Mouse (Mus musculus) hindbrain, embryonic 12.5 days (tissue): ENCODE results near the gene S100pbp. TPM values are rescaled to one million over a fixed set of nuclear protein-coding genes. Genes with fewer than 3 reads are reported as not detected.

Source experiments
- ATAC-seq: fragments of 200-750 bp; cut with Nextera tagmentation; 2 replicates; pipeline ENCODE4 v1.8.0; 2017; ENCODE audit warnings: moderate TSS enrichment; ENCODE audit not compliant: low FRiP score
- H3K27ac ChIP-seq: fragments of 300-500 bp; sonication (generic); 2 replicates; pipeline ENCODE4 v1.5.1; 2016; ENCODE audit warnings: mild to moderate bottlenecking
- H3K27me3 ChIP-seq: fragments of 300-500 bp; sonication (generic); 2 replicates; pipeline ENCODE4 v1.6.1; 2016; ENCODE audit warnings: mild to moderate bottlenecking
- H3K36me3 ChIP-seq: fragments of 300-500 bp; sonication (generic); 2 replicates; pipeline ENCODE4 v1.6.1; 2016; ENCODE audit warnings: mild to moderate bottlenecking
- H3K4me1 ChIP-seq: fragments of 300-500 bp; sonication (generic); 2 replicates; pipeline ENCODE4 v1.6.1; 2016
- H3K4me2 ChIP-seq: fragments of 300-500 bp; sonication (generic); replicated peaks from 2 replicates; pipeline ENCODE4 v1.6.1; 2016; ENCODE audit warnings: mild to moderate bottlenecking
- H3K4me3 ChIP-seq: fragments of 300-500 bp; sonication (generic); 2 replicates; pipeline ENCODE4 v1.5.1; 2016; ENCODE audit warnings: mild to moderate bottlenecking
- H3K9ac ChIP-seq: fragments of 300-500 bp; sonication (generic); 2 replicates; pipeline ENCODE4 v1.6.1; 2016; ENCODE audit warnings: mild to moderate bottlenecking, moderate library complexity
- H3K9me3 ChIP-seq: fragments of 300-500 bp; sonication (generic); replicated peaks from 2 replicates; pipeline ENCODE4 v1.6.1; 2016; ENCODE audit warnings: mild to moderate bottlenecking
- WGBS: fragments of 180-500 bp; shearing (Covaris S2); methylation state at CpG from one replicate; pipeline ENCODE4 v1.1.7; 2016; 5-methylcytosine and 5-hydroxymethylcytosine counted together
- polyA plus RNA-seq: library from polyadenylated mRNA; unstranded; fragments of >200 nt; fragmentation: Nextera tagmentation; extraction: Ambion mirVana; gene quantifications from 2 replicates; pipeline ENCODE4 v1.2.1, GENCODE M21; 2016

Gene S100pbp
- polyA plus RNA-seq, 1 experiment from 2014 or later = 23.2 TPM

- H3K4me2 ChIP-seq = no peak overlapping the region
- no peak overlapping the region for H3K27ac ChIP-seq
- no peak overlapping the region for H3K9ac ChIP-seq
- H3K4me1 ChIP-seq = peaks cover 46% of the 10 kb centered on the region
- ATAC-seq = no peak
- H3K9me3 ChIP-seq = no peaks in the 10 kb centered on the region
- peaks cover 34% of the 10 kb centered on the region for H3K27me3 ChIP-seq
- no peak overlapping the region for H3K4me3 ChIP-seq
- H3K36me3 ChIP-seq = no peaks in the 10 kb centered on the region
- 95% methylated on average over 8 of the region's 8 CpGs for WGBS
These were observed 72.8 kb downstream of the S100pbp start for GRCm38 (mm10) chr4:129116703-129117102.

- WGBS = 28% methylated on average over 28 of the region's 28 CpGs
- Histone ChIP-seq H3K4me1 (peaks cover 34% of the 10 kb centered on the region), H3K4me2 (0 out of 2 replicates have a peak overlapping the region, but pooled peaks have one; percentile 4), H3K9me3 (no peaks in the 10 kb centered on the region), H3K9ac (no peak overlapping the region; the same call in 1 of the 2 replicates), H3K27me3 (peaks cover 6% of the 10 kb centered on the region), H3K4me3 (no peak overlapping the region), H3K36me3 (no peaks in the 10 kb centered on the region), H3K27ac (peak overlapping the region; percentile 57; the same call in 1 of the 2 replicates)
- ATAC-seq = peak; percentile 90
These were observed 76.2 kb downstream of the S100pbp start for GRCm38 (mm10) chr4:129113083-129113988.

DNA sequence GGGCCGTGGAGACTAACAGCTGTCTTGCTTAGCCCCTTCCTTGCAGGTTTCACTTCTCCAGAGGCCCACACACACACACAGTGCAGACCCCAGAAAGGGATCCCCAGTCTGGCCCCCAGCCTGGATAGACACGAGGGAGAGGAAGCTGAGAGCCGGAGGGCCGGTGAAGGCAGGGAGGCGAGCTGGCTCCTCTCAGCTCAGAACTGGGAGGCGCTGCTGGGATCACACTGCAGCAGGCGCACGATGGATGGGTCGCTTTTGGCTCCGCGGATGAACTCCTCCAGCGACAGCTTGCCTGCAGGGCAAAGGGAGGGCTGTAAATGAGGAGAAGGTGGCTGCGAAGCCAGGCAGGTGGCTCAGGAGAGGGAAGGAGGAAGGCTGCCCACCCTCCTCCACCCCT is 77.3 kb downstream of the S100pbp start:
- Histone ChIP-seq H3K4me1 (peaks cover 34% of the 10 kb centered on the region), H3K36me3 (no peaks in the 10 kb centered on the region), H3K9ac (0 out of 2 replicates have a peak overlapping the region, but pooled peaks have one; percentile 1), H3K27ac (0 out of 2 replicates have a peak overlapping the region, but pooled peaks have one; percentile 12), H3K4me3 (no peak overlapping the region), H3K4me2 (no peak overlapping the region; the same call in 1 of the 2 replicates), H3K9me3 (no peaks in the 10 kb centered on the region), H3K27me3 (peaks cover 14% of the 10 kb centered on the region)
- WGBS = 62% methylated on average over 12 of the region's 13 CpGs
- ATAC-seq = no peak

DNA sequence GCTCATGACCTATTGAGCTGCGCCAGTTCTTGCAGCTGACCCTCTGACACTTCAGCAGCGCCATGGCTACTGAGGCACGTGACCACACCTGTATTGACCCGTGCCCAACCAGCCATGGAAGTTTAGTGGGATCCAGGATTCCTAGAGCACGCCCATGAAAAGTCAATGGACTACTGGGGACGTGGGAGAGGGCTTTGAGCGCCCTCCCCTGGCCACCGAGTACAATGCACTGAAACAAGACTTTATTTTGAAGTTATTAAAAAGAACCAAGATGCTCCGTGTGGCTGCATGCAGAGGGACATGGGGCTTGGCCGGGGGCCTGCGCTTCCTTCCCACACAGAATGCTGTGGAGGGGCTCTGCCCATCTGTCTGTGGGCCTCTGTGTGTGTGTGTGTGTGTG is 78.2 kb downstream of the S100pbp start:
- whole genome bisulfite sequencing = 60% methylated on average over 11 of the region's 11 CpGs
- H3K4me2 ChIP-seq = no peak overlapping the region

GRCm38 (mm10) chr4:129110804-129111203 is 78.7 kb downstream of the S100pbp start:
- no peaks in the 10 kb centered on the region for H3K36me3 ChIP-seq
- 95% methylated on average over 6 of the region's 6 CpGs for WGBS
- peaks cover 38% of the 10 kb centered on the region for H3K4me1 ChIP-seq
- no peak overlapping the region for H3K4me3 ChIP-seq
- no peak for ATAC-seq
- no peaks in the 10 kb centered on the region for H3K9me3 ChIP-seq
- peaks cover 26% of the 10 kb centered on the region for H3K27me3 ChIP-seq
- H3K4me2 ChIP-seq = no peak overlapping the region
- no peak overlapping the region for H3K9ac ChIP-seq
- H3K27ac ChIP-seq = no peak overlapping the region

More for the DNA sequence above, 78.2 kb downstream of the S100pbp start:
- H3K9me3 ChIP-seq = no peaks in the 10 kb centered on the region
- H3K27ac ChIP-seq = no peak overlapping the region
- peaks cover 36% of the 10 kb centered on the region for H3K4me1 ChIP-seq
- H3K36me3 ChIP-seq = no peaks in the 10 kb centered on the region
- no peak overlapping the region for H3K4me3 ChIP-seq
- H3K27me3 ChIP-seq = peaks cover 21% of the 10 kb centered on the region
- ATAC-seq = no peak
- H3K9ac ChIP-seq = no peak overlapping the region

DNA sequence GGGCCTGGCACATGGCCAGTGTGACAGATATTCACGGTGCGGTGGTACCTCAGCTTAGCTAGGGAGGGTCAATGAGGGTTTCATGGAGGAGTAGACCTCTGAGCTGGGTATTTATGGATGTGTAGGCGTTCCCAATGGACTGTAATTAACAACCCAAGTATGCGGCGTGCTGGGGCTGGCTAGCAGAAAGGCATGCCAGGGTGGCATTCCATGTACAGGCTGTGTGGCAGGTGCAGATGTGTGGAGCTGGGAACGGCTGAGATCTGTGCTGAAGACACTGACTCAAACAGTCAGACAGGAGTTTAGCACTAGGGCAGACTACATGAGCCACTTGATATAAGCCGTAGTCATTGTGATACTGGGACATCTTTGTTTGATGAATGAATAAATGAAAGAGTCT is 80.9 kb downstream of the S100pbp start:
- 86% methylated on average over 7 of the region's 7 CpGs for WGBS
- Histone ChIP-seq H3K9ac (no peak overlapping the region), H3K9me3 (no peaks in the 10 kb centered on the region), H3K4me2 (no peak overlapping the region), H3K4me1 (peaks cover 30% of the 10 kb centered on the region), H3K36me3 (no peaks in the 10 kb centered on the region), H3K27ac (no peak overlapping the region), H3K27me3 (peaks cover 48% of the 10 kb centered on the region), H3K4me3 (no peak overlapping the region)
- ATAC-seq = no peak

DNA sequence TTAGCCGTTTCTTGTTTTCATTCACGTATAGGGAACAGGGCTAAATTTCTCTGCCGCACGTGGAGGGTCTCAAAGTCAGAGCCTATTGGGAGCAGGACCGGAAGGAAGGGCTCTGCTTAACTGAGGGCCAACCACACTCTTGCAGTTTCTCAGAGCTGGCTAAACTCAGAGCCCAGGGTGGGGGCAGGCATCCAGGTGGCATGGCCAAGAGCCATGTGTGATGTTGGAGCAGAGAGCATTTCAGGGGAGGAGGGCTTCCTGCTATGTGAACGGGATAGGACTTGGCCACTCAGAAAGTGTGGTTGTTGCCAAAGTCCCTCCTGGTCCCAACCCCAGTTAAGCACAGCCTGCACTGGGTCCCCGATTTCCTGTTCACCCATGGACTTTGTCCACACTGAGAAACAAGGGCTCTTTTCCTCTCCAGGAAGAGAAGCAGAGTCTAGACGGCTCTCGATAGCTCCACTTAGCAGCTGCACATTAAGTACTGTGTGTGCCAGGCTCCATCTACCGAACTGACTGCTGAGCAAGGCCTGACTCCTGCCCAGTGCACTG is 82.1 kb downstream of the S100pbp start:
- ATAC-seq = no peak
- H3K4me2 ChIP-seq = no peak overlapping the region
- no peaks in the 10 kb centered on the region for H3K9me3 ChIP-seq
- H3K4me3 ChIP-seq = no peak overlapping the region
- H3K9ac ChIP-seq = no peak overlapping the region
- H3K27me3 ChIP-seq = peaks cover 54% of the 10 kb centered on the region
- no peak overlapping the region for H3K27ac ChIP-seq
- H3K4me1 ChIP-seq = peaks cover 20% of the 10 kb centered on the region
- H3K36me3 ChIP-seq = no peaks in the 10 kb centered on the region
- 77% methylated on average over 10 of the region's 10 CpGs for WGBS

GRCm38 (mm10) chr4:129106073-129106472 is 83.5 kb downstream of the S100pbp start:
- peaks cover 14% of the 10 kb centered on the region for H3K4me1 ChIP-seq
- H3K27me3 ChIP-seq = peaks cover 54% of the 10 kb centered on the region
- 14% methylated on average over 9 of the region's 9 CpGs for WGBS
- ATAC-seq = no peak
- no peak overlapping the region for H3K9ac ChIP-seq
- no peaks in the 10 kb centered on the region for H3K36me3 ChIP-seq
- H3K27ac ChIP-seq = no peak overlapping the region
- no peak overlapping the region for H3K4me2 ChIP-seq
- no peak overlapping the region for H3K4me3 ChIP-seq
- no peaks in the 10 kb centered on the region for H3K9me3 ChIP-seq

DNA sequence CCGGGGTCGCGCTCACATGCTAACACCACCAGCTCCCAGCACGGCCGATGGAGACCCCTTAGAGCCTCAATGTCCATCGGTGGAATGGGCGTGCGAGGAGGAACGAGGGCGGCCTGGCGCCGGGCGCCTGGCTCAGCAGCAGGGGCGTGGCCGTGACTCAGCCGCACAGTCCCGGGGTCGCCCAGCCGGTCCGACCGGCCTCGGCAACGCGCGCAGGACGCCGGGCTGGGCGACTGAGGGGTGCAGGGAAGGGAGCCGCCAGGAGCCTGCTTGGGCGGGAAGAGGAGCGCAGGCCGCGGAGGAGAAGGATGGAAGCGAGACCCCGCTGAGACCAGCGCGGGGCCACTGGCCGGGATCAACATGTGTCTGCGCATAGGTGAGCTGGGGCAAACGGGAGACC is 84.2 kb downstream of the S100pbp start, which contains the start of gene Tmem54:
TSS of gene Tmem54 (plus strand) at position 193 of the 400 bp plus-strand sequence.
- H3K9me3 ChIP-seq = no peaks in the 10 kb centered on the region
- H3K27me3 ChIP-seq = peaks cover 54% of the 10 kb centered on the region
- WGBS = 2% methylated on average over 40 of the region's 40 CpGs
- H3K4me1 ChIP-seq = peaks cover 14% of the 10 kb centered on the region
- H3K36me3 ChIP-seq = no peaks in the 10 kb centered on the region
- H3K9ac ChIP-seq = no peak within 1 kb of the TSS; the same call in 1 of the 2 replicates
- ATAC-seq = no peak
- H3K27ac ChIP-seq = no peak within 1 kb of the TSS
- H3K4me3 ChIP-seq = peak within 1 kb of the TSS; percentile 28
- peak within 1 kb of the TSS; percentile 51 for H3K4me2 ChIP-seq

GRCm38 (mm10) chr4:129102133-129102829 is 87.2 kb downstream of the S100pbp start:
- no peaks in the 10 kb centered on the region; the same call in 1 of the 2 replicates for H3K9me3 ChIP-seq
- H3K27me3 ChIP-seq = peaks cover 41% of the 10 kb centered on the region
- H3K4me3 ChIP-seq = no peak overlapping the region
- H3K4me2 ChIP-seq = no peak overlapping the region
- no peaks in the 10 kb centered on the region for H3K36me3 ChIP-seq
- ATAC-seq = no peak
- no peak overlapping the region for H3K9ac ChIP-seq
- no peak overlapping the region for H3K27ac ChIP-seq
- 82% methylated on average over 14 of the region's 14 CpGs for WGBS
- H3K4me1 ChIP-seq = peaks cover 14% of the 10 kb centered on the region
